Mouse (Mus musculus): Measurements from ENCODE around the gene Timm22. TPM values are rescaled to one million over a fixed set of nuclear protein-coding genes. Genes with fewer than 3 reads are reported as not detected.
A peak's percentile ranks its signal among the peaks of the same experiment; 100 is the strongest.

Timm22 gene
- total and polyA plus RNA-seq, 3 experiments = 22.8 to 29.9 (median 25.0) TPM

GRCm38 (mm10) chr11:76418423-76418822 is 11.7 kb downstream of the Timm22 start:
- peaks cover 4% of the 10 kb centered on the region; the same call in 1 of the 2 replicates for H3K4me1 ChIP-seq (ENCODE audit: insufficient read depth, low read depth, low read length)
- H3K27me3 ChIP-seq (ENCODE audit: insufficient read depth, low read length) = peaks cover 12% of the 10 kb centered on the region
- H3K36me3 ChIP-seq (replicated peaks) = peaks cover 62% of the 10 kb centered on the region
- DNase-seq (ENCODE audit: low spot score) (no peak), ATAC-seq (ENCODE audit: extremely low read depth, insufficient number of reproducible peaks, low FRiP score, poor library complexity, severe bottlenecking) (no peak)
- TF ChIP-seq GATA1 (IDR thresholded peaks at IDR 0.05; ENCODE audit: borderline replicate concordance, low read length) (no peak), CTCF (IDR thresholded peaks at IDR 0.05; ENCODE audit: low read depth, low read length) (no peak), TAL1 (conservative IDR thresholded peaks at IDR 0.05; ENCODE audit: low read depth, low read length) (no peak), POLR2AphosphoS5 (IDR thresholded peaks at IDR 0.05; ENCODE audit: insufficient replicate concordance, low read depth, low read length) (no peak), GATA2 (IDR thresholded peaks at IDR 0.05; ENCODE audit: borderline replicate concordance, low read depth, low read length) (no peak)
- no peak overlapping the region for H3K4me3 ChIP-seq (ENCODE audit: low read depth, low read length)
- no peaks in the 10 kb centered on the region for H3K9me3 ChIP-seq (replicated peaks)

- TF ChIP-seq GATA2 (IDR thresholded peaks at IDR 0.05; ENCODE audit: borderline replicate concordance, low read depth, low read length) = no peak
- TF ChIP-seq CTCF (IDR thresholded peaks at IDR 0.05; ENCODE audit: low read depth, low read length) = no peak
- 0 out of 2 replicates have a peak, but pooled peaks have one; percentile 4 for TF ChIP-seq POLR2AphosphoS5 (IDR thresholded peaks at IDR 0.05; ENCODE audit: insufficient replicate concordance, low read depth, low read length)
- no peak for TF ChIP-seq GATA1 (IDR thresholded peaks at IDR 0.05; ENCODE audit: borderline replicate concordance, low read length)
- TF ChIP-seq TAL1 (conservative IDR thresholded peaks at IDR 0.05; ENCODE audit: low read depth, low read length) = no peak
- Histone ChIP-seq H3K36me3 (replicated peaks) (peaks cover 55% of the 10 kb centered on the region), H3K4me1 (ENCODE audit: insufficient read depth, low read depth, low read length) (peaks cover 4% of the 10 kb centered on the region; the same call in 1 of the 2 replicates), H3K9me3 (replicated peaks) (no peaks in the 10 kb centered on the region), H3K27me3 (ENCODE audit: insufficient read depth, low read length) (peaks cover 17% of the 10 kb centered on the region), H3K4me3 (ENCODE audit: low read depth, low read length) (no peak overlapping the region)
- no peak for ATAC-seq (ENCODE audit: extremely low read depth, insufficient number of reproducible peaks, low FRiP score, poor library complexity, severe bottlenecking)
- DNase-seq (ENCODE audit: low spot score) = no peak
Observed at GRCm38 (mm10) chr11:76419179-76419578, 12.4 kb downstream of the Timm22 start.

- ATAC-seq (ENCODE audit: extremely low read depth, insufficient number of reproducible peaks, low FRiP score, poor library complexity, severe bottlenecking) = no peak
- Histone ChIP-seq H3K9me3 (replicated peaks) (no peaks in the 10 kb centered on the region), H3K4me3 (ENCODE audit: low read depth, low read length) (no peak overlapping the region), H3K4me1 (ENCODE audit: insufficient read depth, low read depth, low read length) (peaks cover 4% of the 10 kb centered on the region; the same call in 1 of the 2 replicates), H3K27me3 (ENCODE audit: insufficient read depth, low read length) (peaks cover 25% of the 10 kb centered on the region), H3K36me3 (replicated peaks) (peaks cover 38% of the 10 kb centered on the region)
- TF ChIP-seq POLR2AphosphoS5 (IDR thresholded peaks at IDR 0.05; ENCODE audit: insufficient replicate concordance, low read depth, low read length) (no peak), GATA2 (IDR thresholded peaks at IDR 0.05; ENCODE audit: borderline replicate concordance, low read depth, low read length) (no peak), TAL1 (conservative IDR thresholded peaks at IDR 0.05; ENCODE audit: low read depth, low read length) (no peak), CTCF (IDR thresholded peaks at IDR 0.05; ENCODE audit: low read depth, low read length) (no peak), GATA1 (IDR thresholded peaks at IDR 0.05; ENCODE audit: borderline replicate concordance, low read length) (no peak)
- DNase-seq (ENCODE audit: low spot score) = no peak
Observed at GRCm38 (mm10) chr11:76420896-76421295, 14.1 kb downstream of the Timm22 start.

GRCm38 (mm10) chr11:76425749-76426148 is 19.0 kb downstream of the Timm22 start:
- Histone ChIP-seq H3K4me3 (ENCODE audit: low read depth, low read length) (no peak overlapping the region), H3K9me3 (replicated peaks) (no peaks in the 10 kb centered on the region), H3K27me3 (ENCODE audit: insufficient read depth, low read length) (peaks cover 48% of the 10 kb centered on the region), H3K4me1 (ENCODE audit: insufficient read depth, low read depth, low read length) (no peaks in the 10 kb centered on the region), H3K36me3 (replicated peaks) (no peaks in the 10 kb centered on the region)
- TF ChIP-seq POLR2AphosphoS5 (IDR thresholded peaks at IDR 0.05; ENCODE audit: insufficient replicate concordance, low read depth, low read length) (no peak), TAL1 (conservative IDR thresholded peaks at IDR 0.05; ENCODE audit: low read depth, low read length) (no peak), GATA2 (IDR thresholded peaks at IDR 0.05; ENCODE audit: borderline replicate concordance, low read depth, low read length) (no peak), GATA1 (IDR thresholded peaks at IDR 0.05; ENCODE audit: borderline replicate concordance, low read length) (no peak), CTCF (IDR thresholded peaks at IDR 0.05; ENCODE audit: low read depth, low read length) (no peak)
- no peak for ATAC-seq (ENCODE audit: extremely low read depth, insufficient number of reproducible peaks, low FRiP score, poor library complexity, severe bottlenecking)
- DNase-seq (ENCODE audit: low spot score) = no peak

GRCm38 (mm10) chr11:76427781-76428180 is 21.0 kb downstream of the Timm22 start:
- Histone ChIP-seq H3K36me3 (replicated peaks) (no peaks in the 10 kb centered on the region), H3K9me3 (replicated peaks) (no peaks in the 10 kb centered on the region), H3K4me1 (ENCODE audit: insufficient read depth, low read depth, low read length) (no peaks in the 10 kb centered on the region), H3K27me3 (ENCODE audit: insufficient read depth, low read length) (peaks cover 45% of the 10 kb centered on the region), H3K4me3 (ENCODE audit: low read depth, low read length) (no peak overlapping the region)
- no peak for ATAC-seq (ENCODE audit: extremely low read depth, insufficient number of reproducible peaks, low FRiP score, poor library complexity, severe bottlenecking)
- no peak for DNase-seq (ENCODE audit: low spot score)
- TF ChIP-seq TAL1 (conservative IDR thresholded peaks at IDR 0.05; ENCODE audit: low read depth, low read length) (no peak), GATA1 (IDR thresholded peaks at IDR 0.05; ENCODE audit: borderline replicate concordance, low read length) (no peak), CTCF (IDR thresholded peaks at IDR 0.05; ENCODE audit: low read depth, low read length) (no peak), GATA2 (IDR thresholded peaks at IDR 0.05; ENCODE audit: borderline replicate concordance, low read depth, low read length) (no peak), POLR2AphosphoS5 (IDR thresholded peaks at IDR 0.05; ENCODE audit: insufficient replicate concordance, low read depth, low read length) (no peak)

- Histone ChIP-seq H3K27me3 (ENCODE audit: insufficient read depth, low read length) (peaks cover 39% of the 10 kb centered on the region), H3K4me1 (ENCODE audit: insufficient read depth, low read depth, low read length) (no peaks in the 10 kb centered on the region), H3K9me3 (replicated peaks) (no peaks in the 10 kb centered on the region), H3K4me3 (ENCODE audit: low read depth, low read length) (no peak overlapping the region), H3K36me3 (replicated peaks) (no peaks in the 10 kb centered on the region)
- TF ChIP-seq TAL1 (conservative IDR thresholded peaks at IDR 0.05; ENCODE audit: low read depth, low read length) = no peak
- TF ChIP-seq CTCF (IDR thresholded peaks at IDR 0.05; ENCODE audit: low read depth, low read length) = no peak
- no peak for TF ChIP-seq POLR2AphosphoS5 (IDR thresholded peaks at IDR 0.05; ENCODE audit: insufficient replicate concordance, low read depth, low read length)
- TF ChIP-seq GATA2 (IDR thresholded peaks at IDR 0.05; ENCODE audit: borderline replicate concordance, low read depth, low read length) = no peak
- no peak for DNase-seq (ENCODE audit: low spot score)
- ATAC-seq (ENCODE audit: extremely low read depth, insufficient number of reproducible peaks, low FRiP score, poor library complexity, severe bottlenecking) = no peak
Observed at GRCm38 (mm10) chr11:76429046-76429445, 22.3 kb downstream of the Timm22 start.

All from G1E (cell line).